Mouse (Mus musculus) midbrain, embryonic 12.5 days (tissue): ENCODE measurements at regions not wholly inside any gene's neighbourhood (a gene's known extent, or its start where the extent isn't known, plus 50 kb on each side); places are given as distances from the start of the nearest gene placed in this dataset.
A peak's percentile ranks its signal among the peaks of the same experiment; 100 is the strongest.

Experiments used
- ATAC-seq: fragments of 200-750 bp; cut with Nextera tagmentation; 2 replicates; pipeline ENCODE4 v1.8.0; 2017; ENCODE audit warnings: low read depth, moderate TSS enrichment, moderate library complexity; ENCODE audit not compliant: low FRiP score
- H3K27ac ChIP-seq: fragments of 300-500 bp; sonication (generic); replicated peaks from 2 replicates; pipeline ENCODE4 v1.5.1; 2016; ENCODE audit warnings: mild to moderate bottlenecking
- H3K27me3 ChIP-seq: fragments of 300-500 bp; sonication (generic); 2 replicates; pipeline ENCODE4 v1.6.1; 2016; ENCODE audit warnings: mild to moderate bottlenecking
- H3K36me3 ChIP-seq: fragments of 300-500 bp; sonication (generic); 2 replicates; pipeline ENCODE4 v1.6.1; 2016
- H3K4me1 ChIP-seq: fragments of 300-500 bp; sonication (generic); 2 replicates; pipeline ENCODE4 v1.6.1; 2016
- H3K4me2 ChIP-seq: fragments of 300-500 bp; sonication (generic); replicated peaks from 2 replicates; pipeline ENCODE4 v1.6.1; 2016; ENCODE audit warnings: mild to moderate bottlenecking, moderate library complexity
- H3K4me3 ChIP-seq: fragments of 300-500 bp; sonication (generic); 2 replicates; pipeline ENCODE4 v1.5.1; 2016; ENCODE audit warnings: mild to moderate bottlenecking
- H3K9ac ChIP-seq: fragments of 300-500 bp; sonication (generic); replicated peaks from 2 replicates; pipeline ENCODE4 v1.6.1; 2016; ENCODE audit warnings: mild to moderate bottlenecking, moderate library complexity
- H3K9me3 ChIP-seq: fragments of 300-500 bp; sonication (generic); 2 replicates; pipeline ENCODE4 v1.6.1; 2016; ENCODE audit warnings: mild to moderate bottlenecking
- WGBS: fragments of 180-500 bp; shearing (Covaris S2); methylation state at CpG from one replicate; pipeline ENCODE4 v1.1.7; 2016; 5-methylcytosine and 5-hydroxymethylcytosine counted together

GRCm38 (mm10) chr10:39272387-39272949 lies 96.2 kb upstream of the Fyn start:
- H3K9me3 ChIP-seq, result no peaks in the 10 kb centered on the region
- H3K4me3 ChIP-seq, result no peak overlapping the region
- ATAC-seq, result no peak
- H3K9ac ChIP-seq, result no peak overlapping the region
- H3K4me1 ChIP-seq, result no peaks in the 10 kb centered on the region
- H3K36me3 ChIP-seq, result no peaks in the 10 kb centered on the region
- H3K27ac ChIP-seq, result no peak overlapping the region
- no peak overlapping the region for H3K4me2 ChIP-seq
- 84% methylated on average over 6 of the region's 6 CpGs for WGBS
- H3K27me3 ChIP-seq, result no peaks in the 10 kb centered on the region

DNA sequence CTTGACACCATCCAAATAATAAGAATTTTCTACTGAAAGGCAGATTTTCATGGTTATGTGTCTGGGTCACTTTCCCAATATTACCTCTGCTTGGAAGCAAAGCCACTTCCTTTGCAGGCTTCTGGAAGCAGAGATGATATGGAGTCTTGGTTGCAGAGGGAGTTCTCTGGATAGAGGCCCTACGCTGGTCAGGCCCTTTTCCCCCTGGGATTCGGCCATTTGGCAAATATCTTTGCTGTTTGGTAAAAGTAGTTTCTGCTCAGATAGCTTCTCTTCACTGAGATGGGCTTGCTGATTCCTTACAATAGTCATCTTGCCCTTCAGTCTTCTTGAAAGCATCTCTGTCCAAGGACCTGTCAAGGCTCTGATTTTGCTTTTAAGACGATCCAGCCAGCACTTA lies 98.2 kb upstream of the Fyn start:
- Histone ChIP-seq H3K4me3 (no peak overlapping the region), H3K9ac (no peak overlapping the region)
- WGBS, result 89% methylated on average over 3 of the region's 3 CpGs

DNA sequence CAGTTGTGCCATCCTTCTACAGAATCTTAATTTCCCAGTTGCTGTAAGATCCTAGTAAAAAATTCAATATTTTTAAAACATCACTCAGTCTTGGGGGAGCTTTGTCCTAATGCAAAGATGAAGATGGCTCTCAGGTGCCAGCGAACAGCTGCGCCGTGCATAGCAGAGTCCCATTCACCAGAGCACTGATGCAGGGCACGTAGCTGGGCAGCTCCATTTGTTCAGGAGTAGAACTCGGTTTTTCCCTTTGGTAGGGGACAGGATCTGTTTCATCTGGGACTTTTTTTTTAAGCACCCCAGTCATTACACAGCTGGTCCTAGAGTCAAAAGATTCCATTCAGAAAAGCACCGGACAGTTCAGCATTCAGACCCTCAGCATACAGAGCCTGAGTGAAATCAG lies 101.4 kb upstream of the Fyn start:
- Histone ChIP-seq H3K4me2 (no peak overlapping the region), H3K4me1 (peaks cover 5% of the 10 kb centered on the region; the same call in 1 of the 2 replicates), H3K36me3 (no peaks in the 10 kb centered on the region), H3K27ac (no peak overlapping the region), H3K27me3 (no peaks in the 10 kb centered on the region; the same call in 1 of the 2 replicates), H3K9ac (no peak overlapping the region), H3K9me3 (no peaks in the 10 kb centered on the region), H3K4me3 (no peak overlapping the region)
- no peak for ATAC-seq
- 88% methylated on average over 6 of the region's 6 CpGs for WGBS

More for the DNA sequence above, 98.2 kb upstream of the Fyn start:
- Histone ChIP-seq H3K4me2 (no peak overlapping the region), H3K27ac (no peak overlapping the region), H3K27me3 (no peaks in the 10 kb centered on the region), H3K4me1 (peaks cover 5% of the 10 kb centered on the region; the same call in 1 of the 2 replicates), H3K36me3 (no peaks in the 10 kb centered on the region), H3K9me3 (no peaks in the 10 kb centered on the region)
- ATAC-seq, result no peak

GRCm38 (mm10) chr10:39266482-39266881 lies 102.2 kb upstream of the Fyn start:
- Histone ChIP-seq H3K4me1 (peaks cover 12% of the 10 kb centered on the region), H3K36me3 (no peaks in the 10 kb centered on the region), H3K9me3 (no peaks in the 10 kb centered on the region), H3K4me2 (no peak overlapping the region), H3K9ac (no peak overlapping the region), H3K27me3 (no peaks in the 10 kb centered on the region; the same call in 1 of the 2 replicates), H3K27ac (peak overlapping the region; percentile 49; the same call in 1 of the 2 replicates), H3K4me3 (no peak overlapping the region)
- ATAC-seq, result peak; percentile 52; the same call in 1 of the 2 replicates
- 50% methylated on average over 5 of the region's 5 CpGs for WGBS

DNA sequence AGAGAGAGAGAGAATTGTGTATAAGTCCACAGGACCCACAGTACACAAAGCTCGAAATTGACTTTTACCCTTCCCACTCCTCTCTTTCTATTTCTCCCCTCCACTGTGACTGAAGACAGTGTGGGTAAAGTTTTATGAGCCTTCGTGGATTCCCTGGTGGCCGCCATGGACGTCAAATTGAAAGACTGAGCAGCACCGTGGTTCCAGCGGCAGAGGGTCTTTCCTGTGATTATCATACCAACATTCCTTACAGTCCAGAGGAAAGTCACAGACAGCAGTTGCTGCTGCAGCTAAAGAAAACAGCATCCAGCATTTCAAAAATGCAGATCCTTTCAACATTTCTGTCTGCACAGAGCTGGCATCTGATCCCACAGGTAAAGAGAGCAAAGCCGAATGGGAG lies 98.9 kb upstream of the Ccn6 start:
- Histone ChIP-seq H3K9me3 (no peaks in the 10 kb centered on the region), H3K4me3 (no peak overlapping the region), H3K27ac (no peak overlapping the region), H3K4me1 (peaks cover 26% of the 10 kb centered on the region), H3K9ac (no peak overlapping the region), H3K4me2 (no peak overlapping the region), H3K27me3 (no peaks in the 10 kb centered on the region; the same call in 1 of the 2 replicates), H3K36me3 (no peaks in the 10 kb centered on the region)
- 64% methylated on average over 7 of the region's 7 CpGs for WGBS
- no peak for ATAC-seq

DNA sequence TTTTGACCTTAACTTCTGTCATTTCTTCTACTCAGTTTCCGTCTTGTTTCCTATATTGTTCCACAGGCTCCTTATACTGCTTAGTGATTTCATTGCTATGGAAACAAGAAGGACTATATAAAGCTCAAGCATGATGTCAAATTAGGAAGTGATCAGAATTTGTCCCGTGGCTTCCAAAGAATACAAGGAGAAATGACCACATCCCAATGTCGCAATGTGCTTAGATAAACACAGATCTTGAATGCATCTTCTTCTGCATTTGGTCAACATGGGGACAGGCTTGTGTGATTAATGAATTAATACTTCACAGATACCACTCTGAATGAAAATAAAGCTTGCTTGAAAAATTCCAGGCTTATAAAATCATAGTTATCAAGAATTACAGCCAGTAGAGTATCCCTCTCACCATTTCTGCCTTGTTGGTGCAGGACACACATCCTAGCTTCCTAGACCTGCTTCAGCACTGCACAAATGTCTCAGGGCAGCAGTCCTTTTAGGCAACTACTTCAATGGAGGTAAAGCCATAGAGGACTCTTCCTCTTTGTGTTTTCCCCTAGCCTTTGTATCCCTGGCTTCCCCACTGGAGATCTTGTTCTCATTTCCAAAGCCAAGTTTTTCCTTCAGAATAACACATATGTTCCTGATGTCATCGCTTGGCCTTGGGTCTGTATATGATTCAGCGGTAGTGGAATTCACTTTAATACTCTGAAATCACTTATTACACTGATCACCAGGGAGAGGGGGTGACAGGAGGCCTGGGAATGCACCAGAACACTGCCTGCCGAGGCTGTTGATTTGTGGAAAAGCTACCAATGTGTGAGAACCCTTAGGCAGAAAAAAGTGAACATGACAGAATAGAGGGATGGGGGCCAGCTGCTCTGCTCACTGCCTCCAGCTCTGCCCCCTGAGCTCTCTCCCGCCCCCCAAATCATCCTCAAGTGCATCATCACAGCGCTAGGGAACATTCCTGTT lies 97.9 kb upstream of the Ccn6 start:
- WGBS, result 74% methylated on average over 8 of the region's 8 CpGs
- Histone ChIP-seq H3K36me3 (no peaks in the 10 kb centered on the region), H3K4me3 (no peak overlapping the region), H3K4me2 (no peak overlapping the region), H3K4me1 (peaks cover 26% of the 10 kb centered on the region), H3K9ac (no peak overlapping the region), H3K27ac (no peak overlapping the region), H3K27me3 (no peaks in the 10 kb centered on the region; the same call in 1 of the 2 replicates), H3K9me3 (no peaks in the 10 kb centered on the region)
- ATAC-seq, result no peak

GRCm38 (mm10) chr10:39260061-39260460 lies 96.5 kb upstream of the Ccn6 start:
- no peaks in the 10 kb centered on the region for H3K9me3 ChIP-seq
- H3K4me3 ChIP-seq, result no peak overlapping the region
- no peaks in the 10 kb centered on the region for H3K36me3 ChIP-seq
- H3K4me2 ChIP-seq, result no peak overlapping the region
- H3K4me1 ChIP-seq, result peaks cover 23% of the 10 kb centered on the region
- no peak for ATAC-seq
- H3K27me3 ChIP-seq, result no peaks in the 10 kb centered on the region; the same call in 1 of the 2 replicates
- WGBS, result 90% methylated on average over 6 of the region's 6 CpGs
- no peak overlapping the region for H3K27ac ChIP-seq
- H3K9ac ChIP-seq, result no peak overlapping the region

DNA sequence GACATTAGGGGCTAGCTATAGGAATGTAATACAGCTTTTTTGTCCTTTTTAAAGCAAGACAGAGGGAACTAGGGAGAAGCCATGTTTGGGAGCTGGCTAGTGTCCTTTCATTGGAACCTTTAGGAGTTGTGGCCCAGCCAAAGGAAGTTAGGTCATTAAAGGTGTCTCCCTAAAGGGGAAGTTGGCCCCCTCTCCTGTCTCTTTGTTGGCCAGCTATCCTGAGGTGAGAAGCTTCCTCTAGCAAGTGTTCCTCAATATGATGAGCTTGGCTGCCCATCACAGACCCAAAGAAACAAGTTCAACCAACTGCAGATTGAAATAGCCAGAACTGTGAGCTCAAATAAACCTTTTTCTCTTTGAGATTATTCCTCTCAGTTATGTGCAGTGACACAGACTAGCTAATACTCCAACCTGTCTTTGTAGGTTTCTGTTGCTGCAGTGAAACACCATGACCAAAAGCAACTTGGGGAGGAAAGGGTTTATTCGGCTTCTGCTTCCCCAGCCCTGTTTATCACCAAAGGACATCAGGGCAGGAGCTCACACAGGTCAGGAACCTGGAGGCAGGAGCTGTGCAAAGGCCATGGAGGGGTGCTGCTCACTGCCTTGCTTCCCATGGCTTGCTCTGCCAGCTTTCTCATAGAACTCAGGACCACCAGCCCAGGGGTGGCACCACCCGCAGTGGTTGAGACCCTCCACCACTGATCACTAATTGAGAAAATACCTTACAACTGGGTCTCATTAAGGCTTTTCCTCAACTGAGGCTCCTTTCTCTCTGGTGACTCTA lies 94.0 kb upstream of the Ccn6 start:
- 91% methylated on average over 2 of the region's 2 CpGs for WGBS
- no peak overlapping the region for H3K27ac ChIP-seq
- no peaks in the 10 kb centered on the region for H3K36me3 ChIP-seq
- H3K4me3 ChIP-seq, result no peak overlapping the region
- no peak overlapping the region for H3K9ac ChIP-seq
- no peak overlapping the region for H3K4me2 ChIP-seq
- no peaks in the 10 kb centered on the region for H3K9me3 ChIP-seq
- no peak for ATAC-seq
- peaks cover 23% of the 10 kb centered on the region for H3K4me1 ChIP-seq
- no peaks in the 10 kb centered on the region; the same call in 1 of the 2 replicates for H3K27me3 ChIP-seq

GRCm38 (mm10) chr10:39254561-39254960 lies 91.0 kb upstream of the Ccn6 start:
- H3K9ac ChIP-seq, result no peak overlapping the region
- H3K27ac ChIP-seq, result no peak overlapping the region
- ATAC-seq, result no peak
- peaks cover 2% of the 10 kb centered on the region; the same call in 1 of the 2 replicates for H3K4me1 ChIP-seq
- H3K27me3 ChIP-seq, result peaks cover 4% of the 10 kb centered on the region; the same call in 1 of the 2 replicates
- no peaks in the 10 kb centered on the region for H3K9me3 ChIP-seq
- WGBS, result 83% methylated on average over 2 of the region's 2 CpGs
- no peak overlapping the region for H3K4me3 ChIP-seq
- no peak overlapping the region for H3K4me2 ChIP-seq
- H3K36me3 ChIP-seq, result no peaks in the 10 kb centered on the region

- no peak for ATAC-seq
- peaks cover 4% of the 10 kb centered on the region; the same call in 1 of the 2 replicates for H3K27me3 ChIP-seq
- H3K27ac ChIP-seq, result no peak overlapping the region
- no peak overlapping the region for H3K4me3 ChIP-seq
- no peak overlapping the region for H3K4me2 ChIP-seq
- no peaks in the 10 kb centered on the region for H3K9me3 ChIP-seq
- 88% methylated on average over 3 of the region's 3 CpGs for WGBS
- no peaks in the 10 kb centered on the region for H3K4me1 ChIP-seq
- no peak overlapping the region for H3K9ac ChIP-seq
- H3K36me3 ChIP-seq, result no peaks in the 10 kb centered on the region
These were observed 86.4 kb upstream of the Ccn6 start for GRCm38 (mm10) chr10:39250039-39250438.

DNA sequence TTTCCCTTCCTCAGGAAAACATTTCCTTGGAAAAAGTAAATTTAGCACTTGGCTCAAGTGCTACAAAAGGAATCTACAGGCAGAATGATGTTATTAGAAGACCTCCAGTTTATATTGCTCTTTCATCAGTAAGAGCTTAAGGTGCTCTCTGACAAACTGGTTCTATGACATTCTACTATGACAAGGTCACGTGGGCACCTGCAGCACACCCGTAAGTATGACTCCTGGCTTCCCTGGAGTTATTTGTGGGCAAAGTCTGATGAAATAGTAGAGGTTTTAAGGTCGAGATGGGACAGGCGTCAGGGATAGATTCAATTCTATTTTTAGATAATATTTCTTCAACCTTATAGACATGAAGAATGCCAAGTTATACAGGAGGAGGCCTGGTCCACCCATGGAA lies 84.9 kb upstream of the Ccn6 start:
- H3K27me3 ChIP-seq, result peaks cover 4% of the 10 kb centered on the region; the same call in 1 of the 2 replicates
- H3K9me3 ChIP-seq, result no peaks in the 10 kb centered on the region
- no peak overlapping the region for H3K4me2 ChIP-seq
- H3K4me3 ChIP-seq, result no peak overlapping the region
- no peak for ATAC-seq
- H3K9ac ChIP-seq, result no peak overlapping the region
- no peaks in the 10 kb centered on the region for H3K4me1 ChIP-seq
- no peaks in the 10 kb centered on the region for H3K36me3 ChIP-seq
- no peak overlapping the region for H3K27ac ChIP-seq
- WGBS, result 88% methylated on average over 4 of the region's 4 CpGs
